Mouse (Mus musculus): ENCODE measurements around the gene Tox4. TPM values are rescaled to one million over a fixed set of nuclear protein-coding genes. Genes with fewer than 3 reads are reported as not detected.
A peak's percentile ranks its signal among the peaks of the same experiment; 100 is the strongest.

Gene Tox4
- 10 to 100 TPM; 63.9 to 66.0 TPM for total RNA-seq (2021)
- long read RNA-seq, experiment 1, full-length matches to known transcripts, result 1 of 70 reads
- long read RNA-seq, experiment 1, partial matches to known transcripts, result 63 of 70 reads
- long read RNA-seq, experiment 1, other reads (novel, unspliced or antisense), result 6 of 70 reads
- long read RNA-seq, experiment 2, partial matches to known transcripts, result 95 of 102 reads
- long read RNA-seq, experiment 2, other reads (novel, unspliced or antisense), result 7 of 102 reads

- DNase-seq (ENCODE audit: low spot score in 2 of 2), result peak; percentile 99 to 100
- Histone ChIP-seq H3K27ac (peak within 1 kb of the TSS; percentile 90), H3K4me3 (peak within 1 kb of the TSS; percentile 93)
- TF ChIP-seq CTCF (conservative IDR thresholded peaks at IDR 0.05), result peak; percentile 91
These were observed at the start of gene Tox4, which contains the start of gene Rab2b for GRCm38 (mm10) chr14:52278932-52279746. TSS of gene Tox4 (plus strand) at chr14:52279146. TSS of gene Rab2b (minus strand) at chr14:52279545.

DNA sequence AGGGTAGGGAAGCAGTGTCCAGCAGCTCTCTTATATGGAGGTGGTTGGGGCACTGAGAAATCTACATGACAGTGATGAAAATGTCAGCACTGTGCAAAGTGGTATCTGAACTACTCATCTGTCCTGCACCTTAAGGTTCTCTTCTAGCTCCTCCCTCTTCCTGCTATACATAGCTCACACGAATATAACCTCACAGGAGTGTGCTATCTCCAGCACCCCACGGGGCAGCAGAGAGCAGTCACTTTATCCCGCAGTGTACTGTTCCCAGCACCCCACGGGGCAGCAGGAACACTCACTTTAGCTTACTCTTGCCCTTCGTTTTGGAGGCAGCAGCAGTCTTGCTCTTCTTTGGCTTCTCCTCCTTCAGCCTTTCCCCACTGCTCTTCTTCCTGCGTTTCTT lies 46.7 kb upstream of the Tox4 start:
- Histone ChIP-seq H3K27ac (no peak overlapping the region), H3K4me3 (no peak overlapping the region)
- no peak for TF ChIP-seq CTCF (conservative IDR thresholded peaks at IDR 0.05)
- DNase-seq (ENCODE audit: low spot score in 2 of 2), result no peak

- TF ChIP-seq CTCF (conservative IDR thresholded peaks at IDR 0.05), result no peak
- Histone ChIP-seq H3K27ac (no peak overlapping the region), H3K4me3 (no peak overlapping the region)
- no peak for DNase-seq (ENCODE audit: low spot score in 2 of 2)
These were observed 43.8 kb upstream of the Tox4 start for GRCm38 (mm10) chr14:52235165-52235564.

GRCm38 (mm10) chr14:52236216-52236615 lies 42.7 kb upstream of the Tox4 start:
- no peak overlapping the region for H3K27ac ChIP-seq
- H3K4me3 ChIP-seq, result no peak overlapping the region
- no peak for DNase-seq (ENCODE audit: low spot score in 2 of 2)
- no peak for TF ChIP-seq CTCF (conservative IDR thresholded peaks at IDR 0.05)

DNA sequence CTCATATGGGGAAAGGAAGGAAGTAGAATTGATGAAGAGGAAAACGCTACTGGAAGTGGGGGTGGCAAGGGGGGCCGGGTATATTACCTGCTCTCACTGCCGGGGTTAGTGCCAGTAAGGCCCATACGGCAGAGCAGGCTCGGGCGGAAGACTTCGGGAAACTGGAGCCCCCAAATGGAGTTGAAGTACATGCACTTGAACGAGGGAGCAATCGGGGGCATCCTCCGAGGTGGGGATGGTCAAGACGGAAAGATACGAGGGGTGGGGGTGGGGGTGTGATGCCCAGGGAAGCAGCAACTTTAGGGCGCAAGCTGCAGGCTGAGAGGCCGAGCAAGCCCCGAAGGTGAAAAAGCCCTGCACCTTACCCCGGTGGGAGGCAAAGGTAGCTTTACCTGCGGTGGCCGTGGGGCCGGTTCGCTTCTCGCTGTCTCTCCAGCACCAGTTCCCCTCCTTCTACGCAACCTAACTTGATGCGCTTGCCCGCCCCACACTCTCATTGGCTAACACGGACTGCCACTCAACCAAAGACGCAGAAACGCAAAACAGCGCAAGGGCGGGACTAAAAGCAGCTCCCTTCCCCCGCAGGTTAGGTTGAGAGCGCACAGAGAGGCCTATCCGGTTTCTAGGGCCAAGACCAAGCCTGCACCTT lies 34.8 kb upstream of the Tox4 start:
- Histone ChIP-seq H3K27ac (peak overlapping the region; percentile 94), H3K4me3 (peak overlapping the region; percentile 69)
- peak; percentile 98 to 99 for DNase-seq (ENCODE audit: low spot score in 2 of 2)
- no peak for TF ChIP-seq CTCF (conservative IDR thresholded peaks at IDR 0.05)

DNA sequence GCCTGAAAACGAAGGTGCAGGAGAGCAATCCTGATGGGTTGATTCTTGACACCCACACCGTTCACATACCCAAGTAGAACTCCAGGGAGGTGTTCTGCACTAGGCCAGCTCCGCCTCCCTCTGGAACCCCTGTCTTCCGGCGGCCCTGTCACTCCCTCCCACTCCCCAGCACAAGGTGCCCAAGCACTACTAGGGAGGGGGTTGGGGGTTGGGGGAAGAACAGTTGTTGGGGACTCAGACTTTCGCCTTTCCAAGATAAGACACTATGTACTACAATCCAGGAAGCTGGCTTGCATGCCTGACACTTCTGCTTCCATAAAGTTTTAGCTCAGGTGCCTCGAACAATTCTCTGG lies 34.3 kb upstream of the Tox4 start:
- TF ChIP-seq CTCF (conservative IDR thresholded peaks at IDR 0.05), result no peak
- Histone ChIP-seq H3K27ac (peak overlapping the region; percentile 94), H3K4me3 (peak overlapping the region; percentile 69)
- DNase-seq (ENCODE audit: low spot score in 2 of 2), result no peak

DNA sequence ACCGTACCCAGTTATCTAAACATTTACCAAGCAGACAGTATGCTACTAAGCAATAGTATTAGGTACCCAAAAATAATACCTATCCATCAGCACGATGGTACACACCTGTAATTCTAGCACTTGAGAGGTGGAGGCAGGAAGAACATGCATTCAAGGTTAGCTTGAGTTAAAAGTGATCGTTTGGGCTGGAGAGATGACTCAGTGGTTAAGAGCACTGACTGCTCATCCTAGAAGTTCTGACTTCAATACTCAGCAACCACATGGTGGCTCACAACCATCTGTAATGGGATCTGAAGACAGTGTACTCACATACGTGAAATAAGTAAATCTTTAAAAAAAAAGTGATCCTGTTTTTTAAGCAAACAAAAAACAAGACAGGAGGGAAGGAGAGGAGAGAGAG lies 32.8 kb upstream of the Tox4 start:
- no peak for DNase-seq (ENCODE audit: low spot score in 2 of 2)
- TF ChIP-seq CTCF (conservative IDR thresholded peaks at IDR 0.05), result no peak
- Histone ChIP-seq H3K27ac (no peak overlapping the region), H3K4me3 (no peak overlapping the region)

DNA sequence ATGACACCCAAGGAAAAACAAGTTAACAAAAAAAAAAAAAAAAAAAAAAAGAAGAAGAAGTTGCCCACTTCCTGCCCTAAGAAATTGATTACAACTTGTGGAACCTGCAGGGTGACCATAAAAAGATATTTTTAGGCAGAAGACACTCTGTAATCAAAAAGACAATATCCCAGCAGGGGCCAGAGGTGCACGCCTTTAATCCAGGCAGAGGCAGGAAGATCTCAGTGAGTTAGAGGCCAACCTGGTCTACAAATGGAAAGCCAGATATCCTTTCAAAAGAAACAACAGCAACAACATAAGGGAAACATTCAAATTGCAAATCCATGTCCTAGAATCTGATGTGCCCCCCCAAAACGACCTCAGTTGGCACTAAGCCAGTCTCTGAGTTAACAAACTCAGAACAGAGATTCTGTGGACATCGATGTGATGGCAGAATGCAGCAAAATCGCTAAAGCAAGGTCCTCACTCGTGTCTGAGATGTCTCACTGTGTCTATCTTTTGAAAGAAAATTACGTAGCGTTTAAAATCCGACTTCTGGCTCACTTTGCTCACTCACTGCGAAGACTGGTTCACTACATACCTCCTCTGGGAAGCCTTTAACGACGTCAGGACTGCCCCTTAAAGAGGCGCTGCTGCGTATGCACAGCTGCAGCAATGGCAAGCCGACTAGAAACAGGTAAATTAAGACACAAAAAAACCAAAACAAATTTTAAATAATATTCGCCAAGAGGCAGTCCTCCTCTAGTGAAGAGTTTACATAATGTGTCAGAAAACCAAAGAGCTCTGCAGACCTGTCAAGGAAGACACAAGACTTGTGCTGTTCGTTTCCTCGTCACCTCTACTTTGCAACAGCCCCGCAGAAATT lies 22.4 kb upstream of the Tox4 start:
- no peak for DNase-seq (ENCODE audit: low spot score in 2 of 2)
- no peak for TF ChIP-seq CTCF (conservative IDR thresholded peaks at IDR 0.05)
- Histone ChIP-seq H3K27ac (peak overlapping the region; percentile 88), H3K4me3 (peak overlapping the region; percentile 98)

DNA sequence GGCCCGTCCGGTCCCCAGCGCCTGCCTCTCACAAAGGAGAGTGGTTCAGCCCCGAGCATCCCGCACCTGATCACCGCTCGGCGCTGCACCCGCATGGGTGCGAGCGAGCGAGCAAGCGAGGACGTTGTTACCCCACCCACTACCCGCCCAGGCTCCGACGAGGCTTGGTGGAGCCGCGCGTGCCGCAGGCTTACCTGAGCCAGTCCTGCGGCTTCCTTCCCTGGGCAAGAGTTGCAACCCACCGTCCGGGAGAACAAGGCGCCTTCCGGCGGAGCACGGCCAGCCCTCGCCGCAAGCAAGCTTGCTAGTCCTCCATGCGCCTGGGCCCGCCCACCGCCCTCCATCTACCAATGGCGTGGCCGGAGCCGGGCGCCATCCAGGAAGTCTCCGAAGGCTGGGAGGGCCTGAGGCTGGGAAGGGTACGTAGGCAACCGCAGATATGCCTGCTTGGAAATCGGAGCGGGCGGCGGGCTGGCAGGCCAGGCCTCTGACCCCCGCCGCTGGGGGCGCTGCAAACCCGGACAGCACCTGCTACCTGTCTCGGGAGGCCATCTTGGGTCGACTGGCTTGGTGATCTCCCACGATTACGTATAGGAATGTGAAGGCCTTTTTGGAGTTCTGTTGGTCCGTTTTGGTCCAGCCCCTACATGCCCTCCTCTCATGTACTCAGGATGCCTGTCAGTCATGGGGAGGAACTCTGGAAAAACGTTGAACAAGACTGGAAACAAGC lies 21.3 kb upstream of the Tox4 start, which contains the start of gene Chd8:
Gene Chd8 (minus strand): TSS at position 297 of the 730 bp plus-strand sequence.
- TF ChIP-seq CTCF (conservative IDR thresholded peaks at IDR 0.05), result peak; percentile 89
- DNase-seq (ENCODE audit: low spot score in 2 of 2), result peak; percentile 96 to 98
- H3K27ac ChIP-seq, result peak within 1 kb of the TSS; percentile 88
- H3K4me3 ChIP-seq, result peak within 1 kb of the TSS; percentile 98

DNA sequence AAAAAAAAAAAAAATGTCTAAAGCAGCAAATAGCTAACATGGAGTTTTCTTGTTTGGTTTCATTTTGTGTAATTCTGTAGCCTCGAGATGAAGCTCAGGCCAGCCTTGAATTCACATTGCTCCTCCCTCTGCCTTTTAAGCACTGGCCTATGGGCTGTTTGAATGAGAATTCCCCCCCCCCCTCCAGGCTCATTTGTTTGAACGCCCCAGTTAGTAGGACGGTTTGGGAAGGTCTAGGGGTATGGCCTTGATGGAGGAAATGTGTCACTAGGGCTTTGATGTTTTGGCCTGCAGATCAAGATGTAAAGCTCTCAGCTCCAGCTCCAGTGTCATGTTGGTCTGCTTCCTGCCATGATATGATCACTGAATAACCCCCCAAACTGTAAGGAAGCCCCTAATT lies 6.2 kb upstream of the Tox4 start:
- H3K4me3 ChIP-seq, result no peak overlapping the region
- DNase-seq (ENCODE audit: low spot score in 2 of 2), result no peak
- H3K27ac ChIP-seq, result no peak overlapping the region
- no peak for TF ChIP-seq CTCF (conservative IDR thresholded peaks at IDR 0.05)

DNA sequence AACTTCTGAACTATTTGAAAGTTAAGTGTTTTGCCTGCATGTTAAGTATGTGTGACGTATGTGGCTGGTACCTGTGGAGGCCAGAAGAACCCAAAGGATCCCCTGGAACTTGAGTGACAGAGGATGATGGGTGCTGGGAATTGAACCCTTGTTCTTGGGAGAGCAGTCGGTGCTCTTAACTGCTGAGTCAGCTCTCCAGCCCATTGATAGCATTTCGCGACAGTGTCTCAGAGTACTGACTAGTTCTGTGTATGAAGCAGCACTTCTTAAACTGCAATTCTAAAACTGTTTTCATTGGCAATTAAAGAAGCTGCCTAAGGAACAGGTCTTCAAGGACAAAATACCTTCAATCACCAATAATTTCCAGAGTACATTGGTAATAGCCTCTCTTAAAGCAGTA lies 1.7 kb upstream of the Tox4 start:
- Histone ChIP-seq H3K4me3 (no peak overlapping the region), H3K27ac (no peak overlapping the region)
- no peak for TF ChIP-seq CTCF (conservative IDR thresholded peaks at IDR 0.05)
- no peak for DNase-seq (ENCODE audit: low spot score in 2 of 2)

GRCm38 (mm10) chr14:52279747-52280120 lies 788 bp downstream of the Tox4 start:
- no peak for DNase-seq (ENCODE audit: low spot score in 2 of 2)
- Histone ChIP-seq H3K27ac (peak overlapping the region; percentile 90), H3K4me3 (peak overlapping the region; percentile 93)
- no peak for TF ChIP-seq CTCF (conservative IDR thresholded peaks at IDR 0.05)
